Mouse (Mus musculus) Patski (cell line): ENCODE measurements at regions not wholly inside any gene's neighbourhood (a gene's known extent, or its start where the extent isn't known, plus 50 kb on each side); places are given as distances from the start of the nearest gene placed in this dataset.

Experiments used
- ATAC-seq: fragments of 100-300 bp; one replicate; pipeline ENCODE4 v1.8.0; 2021
- CTCF ChIA-PET: fragments of 350-600 bp; sonication (Branson Sonifier 250); formaldehyde crosslinking; loops from one replicate; lab custom pipeline; 2022; ENCODE audit warnings: inconsistent platforms; lab: Charles Lee
- POLR2A ChIA-PET: fragments of 350-600 bp; sonication (Branson Sonifier 250); formaldehyde crosslinking; loops from one replicate; lab custom pipeline; 2022; ENCODE audit warnings: antibody characterized with exemption, inconsistent platforms; lab: Charles Lee
- DNase-seq: peaks from one replicate; pipeline ENCODE4 v3.0.0-alpha.2; 2011; ENCODE audit warnings: low read depth, low spot score
- H3K27me3 ChIP-seq: fragments of 371-371 bp; one replicate; pipeline ENCODE4 v1.5.1; 2021
- CTCF ChIP-seq: fragments of 100-300 bp; IDR thresholded peaks from one replicate; pipeline ENCODE4 v1.5.1; 2021
- in situ Hi-C: fragments of 300-500 bp; cut with MboI; formaldehyde crosslinking; loops from 3 replicates; pipeline ENCODE4 v1.11.1; 2018; ENCODE audit warnings: low pct_unique_long_range_greater_than_20kb, mixed read lengths

DNA sequence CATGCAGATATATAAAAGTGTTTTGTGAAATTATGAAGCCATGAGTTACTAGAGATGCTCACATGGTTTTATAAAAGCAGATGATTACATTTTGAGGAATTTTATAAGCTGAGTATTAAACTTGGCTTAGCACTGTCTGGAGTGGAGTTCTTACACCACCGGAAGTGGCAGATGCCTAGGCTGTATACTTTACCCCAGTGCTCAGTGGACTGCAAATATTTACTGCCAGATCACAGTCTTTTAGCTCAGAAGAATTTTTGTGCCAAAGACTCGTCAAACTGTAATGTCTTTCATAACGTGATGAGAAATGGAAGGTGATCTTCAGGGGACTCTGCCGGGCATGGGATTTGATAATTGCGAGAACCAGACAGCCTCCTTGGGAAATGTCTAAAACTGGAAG, 136.1 kb upstream of the 9330182O14Rik start:
- CTCF ChIA-PET = interaction anchor here (0.8 to 0.9 kb wide), 2 partner anchors 26 to 133 kb away, joined by 3 read pairs; no protein-coding TSS in a partner anchor
- no peaks in the 10 kb centered on the region for H3K27me3 ChIP-seq
- no peak for ATAC-seq
- POLR2A ChIA-PET = no interaction called here
- in situ Hi-C loops = no loop called here
- no peak for DNase-seq
- TF ChIP-seq CTCF = no peak

GRCm38 (mm10) chr15:40000022-40000421, 134.1 kb upstream of the 9330182O14Rik start:
- H3K27me3 ChIP-seq = no peaks in the 10 kb centered on the region
- POLR2A ChIA-PET = no interaction called here
- DNase-seq = no peak
- TF ChIP-seq CTCF = no peak
- no peak for ATAC-seq
- in situ Hi-C loops = loop anchor here (5.0 kb wide), 1 partner anchor 33 kb away; no protein-coding TSS in a partner anchor
- CTCF ChIA-PET = interaction anchor here (1.7 kb wide), 1 partner anchor 31 kb away, joined by 4 read pairs; no protein-coding TSS in a partner anchor

- no peaks in the 10 kb centered on the region for H3K27me3 ChIP-seq
- ATAC-seq (no peak), DNase-seq (no peak)
- no peak for TF ChIP-seq CTCF
- CTCF ChIA-PET = no interaction called here
- in situ Hi-C loops = no loop called here
- POLR2A ChIA-PET = no interaction called here
These were observed 129.1 kb upstream of the 9330182O14Rik start for GRCm38 (mm10) chr15:40005096-40005495.

GRCm38 (mm10) chr15:40007844-40008243, 126.3 kb upstream of the 9330182O14Rik start:
- ChIA-PET POLR2A (no interaction called here), CTCF (no interaction called here)
- no peaks in the 10 kb centered on the region for H3K27me3 ChIP-seq
- no peak for DNase-seq
- in situ Hi-C loops = no loop called here
- ATAC-seq = no peak
- TF ChIP-seq CTCF = no peak

- CTCF ChIA-PET = interaction anchor here (0.8 to 1.1 kb wide), 2 partner anchors 12 kb away, joined by 3 read pairs; no protein-coding TSS in a partner anchor
- TF ChIP-seq CTCF = peak; percentile 36
- POLR2A ChIA-PET = no interaction called here
- H3K27me3 ChIP-seq = no peaks in the 10 kb centered on the region
- no peak for DNase-seq
- ATAC-seq = peak; percentile 41
- in situ Hi-C loops = no loop called here
These were observed 120.3 kb upstream of the 9330182O14Rik start for GRCm38 (mm10) chr15:40013833-40014232.

DNA sequence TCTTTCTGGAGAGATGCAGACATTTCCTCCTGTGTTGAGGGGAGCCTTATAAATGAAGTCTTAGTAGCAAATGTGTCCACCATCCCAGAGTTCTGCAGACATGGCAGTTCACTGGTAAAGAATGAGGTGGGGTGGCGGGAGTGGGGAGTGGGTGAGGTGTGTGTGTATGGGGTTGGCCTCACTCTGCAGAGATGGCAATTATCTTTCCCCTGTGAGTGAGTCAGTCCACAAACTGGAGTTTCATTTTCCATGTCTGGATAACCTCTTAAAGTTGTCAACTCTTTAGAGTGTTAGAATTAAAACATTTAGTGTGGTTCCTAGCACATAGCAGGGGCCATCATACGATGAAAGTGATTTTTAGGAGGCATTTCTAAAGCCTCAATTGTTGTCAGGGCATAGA, 117.1 kb upstream of the 9330182O14Rik start:
- POLR2A ChIA-PET = no interaction called here
- CTCF ChIA-PET = interaction anchor here (0.9 kb wide), 1 partner anchor 13 kb away, joined by 4 read pairs; no protein-coding TSS in a partner anchor
- no peak for DNase-seq
- no peaks in the 10 kb centered on the region for H3K27me3 ChIP-seq
- no peak for TF ChIP-seq CTCF
- peak; percentile 6 for ATAC-seq
- in situ Hi-C loops = no loop called here

DNA sequence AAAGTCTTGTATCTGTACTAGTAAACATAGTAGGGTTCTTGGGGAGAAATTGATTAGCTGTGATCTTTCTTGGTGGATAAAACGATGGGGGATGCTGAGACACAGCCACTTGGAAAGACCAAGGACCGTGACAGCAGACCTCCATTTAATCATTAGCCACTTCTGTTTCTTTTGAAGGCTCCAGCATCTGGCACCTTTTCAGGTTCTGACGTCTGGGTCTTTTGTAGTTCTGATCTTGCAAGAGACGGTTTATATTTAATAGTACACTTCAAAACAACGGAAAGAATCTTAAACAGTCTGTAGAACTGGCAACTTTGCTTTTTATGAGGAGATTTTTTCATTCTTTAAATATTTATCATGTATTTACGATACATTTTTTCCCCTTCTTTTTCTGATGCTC, 116.6 kb upstream of the 9330182O14Rik start:
- ChIA-PET CTCF (interaction anchor here (0.7 to 1.1 kb wide), 3 partner anchors 14 to 96 kb away, joined by 3 to 4 read pairs (median 3); no protein-coding TSS in a partner anchor), POLR2A (no interaction called here)
- no peak for TF ChIP-seq CTCF
- in situ Hi-C loops = no loop called here
- ATAC-seq (peak; percentile 34), DNase-seq (peak; percentile 60)
- H3K27me3 ChIP-seq = no peaks in the 10 kb centered on the region

DNA sequence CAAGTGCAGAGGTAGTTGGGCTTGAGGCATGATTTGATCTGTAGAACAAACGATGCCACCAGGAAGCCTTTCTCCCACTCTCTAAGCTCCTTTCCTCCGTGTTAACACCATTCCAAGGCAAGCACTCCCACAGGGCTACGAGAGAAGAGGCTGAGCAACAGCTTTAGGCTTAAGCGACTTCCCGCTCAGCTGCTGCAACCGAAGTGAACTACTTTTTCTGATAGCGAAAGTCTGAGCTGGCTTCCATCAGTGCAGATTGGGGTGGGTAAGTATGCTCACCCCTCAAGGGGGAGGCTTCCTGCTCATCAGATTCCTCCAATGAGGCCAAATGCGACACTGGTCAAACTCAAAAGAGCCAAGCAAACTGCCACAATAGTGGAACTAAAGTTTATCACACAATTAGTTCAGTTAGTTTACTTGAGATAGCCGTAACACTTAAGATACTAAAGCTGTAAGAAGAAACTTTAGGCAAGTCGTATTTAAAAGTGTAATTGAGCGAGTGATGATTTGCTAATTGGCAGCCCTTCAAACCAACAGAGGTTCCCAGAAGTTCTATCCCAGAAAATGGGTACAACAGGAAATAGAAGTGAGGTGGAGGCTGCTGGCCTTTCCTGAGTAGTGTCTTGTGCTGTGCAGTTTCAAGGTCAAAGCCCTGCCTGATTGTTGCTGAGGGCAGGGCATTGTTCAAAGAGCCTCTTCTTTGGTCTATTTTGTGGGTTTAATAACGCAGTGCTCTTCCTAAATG, 115.9 kb upstream of the 9330182O14Rik start:
- ATAC-seq (peak; percentile 42), DNase-seq (no peak)
- POLR2A ChIA-PET = no interaction called here
- no peak for TF ChIP-seq CTCF
- no peaks in the 10 kb centered on the region for H3K27me3 ChIP-seq
- CTCF ChIA-PET = interaction anchor here (0.7 to 1.1 kb wide), 2 partner anchors 25 to 95 kb away, joined by 3 read pairs; no protein-coding TSS in a partner anchor
- in situ Hi-C loops = no loop called here

GRCm38 (mm10) chr15:40018792-40019151, 115.4 kb upstream of the 9330182O14Rik start:
- no peak for ATAC-seq
- ChIA-PET POLR2A (interaction anchor here (0.8 kb wide), 1 partner anchor 17 kb away, joined by 3 read pairs; no protein-coding TSS in a partner anchor), CTCF (interaction anchor here (1.1 kb wide), 1 partner anchor 95 kb away, joined by 3 read pairs; no protein-coding TSS in a partner anchor)
- H3K27me3 ChIP-seq = no peaks in the 10 kb centered on the region
- no peak for DNase-seq
- no peak for TF ChIP-seq CTCF
- in situ Hi-C loops = no loop called here

DNA sequence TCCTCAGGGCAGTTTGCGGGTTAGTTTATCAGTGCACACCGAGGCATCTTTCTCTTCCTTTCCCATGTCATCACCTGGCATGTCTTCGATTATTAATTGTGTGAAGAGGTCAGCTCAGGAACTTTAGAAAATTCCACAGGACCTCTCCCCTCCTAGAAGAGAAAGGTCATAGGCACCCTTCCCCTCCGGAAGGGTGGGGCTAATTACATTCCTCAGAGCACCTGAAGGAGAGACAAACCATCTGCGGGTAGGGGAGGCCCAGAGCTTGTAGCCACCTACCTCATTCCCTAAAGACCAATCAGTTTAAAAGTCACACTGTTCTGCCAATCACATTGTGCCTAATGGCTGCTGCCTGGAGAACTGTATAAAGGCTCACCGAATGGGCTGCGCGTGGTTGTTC, 114.9 kb upstream of the 9330182O14Rik start:
- in situ Hi-C loops = no loop called here
- POLR2A ChIA-PET = interaction anchor here (0.8 kb wide), 1 partner anchor 17 kb away, joined by 3 read pairs; no protein-coding TSS in a partner anchor
- TF ChIP-seq CTCF = no peak
- CTCF ChIA-PET = no interaction called here
- no peaks in the 10 kb centered on the region for H3K27me3 ChIP-seq
- no peak for ATAC-seq
- no peak for DNase-seq

DNA sequence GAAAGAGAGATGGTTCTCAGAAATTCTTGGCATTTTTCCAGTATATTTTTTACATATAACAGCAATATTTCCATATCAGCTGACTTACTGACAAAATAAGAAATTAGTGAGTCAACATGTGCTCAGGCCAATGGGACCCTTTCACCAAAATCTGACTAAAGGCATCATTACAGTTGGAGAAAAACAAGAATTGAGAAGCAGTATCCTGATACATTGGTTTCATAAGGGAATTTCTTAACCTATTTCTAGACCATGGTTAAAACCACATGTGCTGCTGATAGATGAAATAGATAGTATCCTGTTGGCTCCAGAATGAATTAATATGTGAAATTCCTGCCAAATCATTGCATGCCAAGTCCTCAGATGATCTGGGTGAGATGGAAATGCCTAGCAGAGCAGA, 114.1 kb upstream of the 9330182O14Rik start:
- POLR2A ChIA-PET = no interaction called here
- DNase-seq (no peak), ATAC-seq (no peak)
- CTCF ChIA-PET = no interaction called here
- H3K27me3 ChIP-seq = no peaks in the 10 kb centered on the region
- in situ Hi-C loops = no loop called here
- no peak for TF ChIP-seq CTCF
